Mouse (Mus musculus) hindbrain, embryonic 11.5 days (tissue): ENCODE results near the gene Gfy. TPM values are rescaled to one million over a fixed set of nuclear protein-coding genes. Genes with fewer than 3 reads are reported as not detected.

Experiments used
- ATAC-seq: fragments of 200-750 bp; cut with Nextera tagmentation; 2 replicates; pipeline ENCODE4 v1.8.0; 2017; ENCODE audit warnings: mild to moderate bottlenecking, moderate TSS enrichment, moderate library complexity; ENCODE audit not compliant: low FRiP score
- DNase-seq: peaks from one replicate; pipeline ENCODE4 v3.0.0-alpha.2; 2015; ENCODE audit warnings: low spot score
- H3K27ac ChIP-seq: fragments of 300-500 bp; sonication (generic); 2 replicates; pipeline ENCODE4 v1.5.1; 2014; ENCODE audit warnings: mild to moderate bottlenecking, low read depth, low read length
- H3K27me3 ChIP-seq: fragments of 300-500 bp; sonication (generic); 2 replicates; pipeline ENCODE4 v1.6.1; 2014; ENCODE audit warnings: mild to moderate bottlenecking, low read length, moderate library complexity, mixed read lengths; ENCODE audit not compliant: control insufficient read depth, insufficient read depth
- H3K36me3 ChIP-seq: fragments of 300-500 bp; sonication (generic); 2 replicates; pipeline ENCODE4 v1.6.1; 2014; ENCODE audit warnings: mild to moderate bottlenecking, low read length, moderate library complexity, mixed read lengths; ENCODE audit not compliant: control insufficient read depth, insufficient read depth
- H3K4me1 ChIP-seq: fragments of 300-500 bp; sonication (generic); replicated peaks from 2 replicates; pipeline ENCODE4 v1.6.1; 2014; ENCODE audit warnings: low read length, mixed read lengths; ENCODE audit not compliant: control insufficient read depth, insufficient read depth
- H3K4me2 ChIP-seq: fragments of 300-500 bp; sonication (generic); replicated peaks from 2 replicates; pipeline ENCODE4 v1.6.1; 2014; ENCODE audit warnings: mild to moderate bottlenecking, low read depth, low read length
- H3K4me3 ChIP-seq: fragments of 300-500 bp; sonication (generic); 2 replicates; pipeline ENCODE4 v1.5.1; 2014; ENCODE audit warnings: low read depth, low read length
- H3K9ac ChIP-seq: fragments of 300-500 bp; sonication (generic); 2 replicates; pipeline ENCODE4 v1.6.1; 2014; ENCODE audit warnings: low read depth, low read length
- H3K9me3 ChIP-seq: fragments of 300-500 bp; sonication (generic); 2 replicates; pipeline ENCODE4 v1.6.1; 2016; ENCODE audit warnings: low read length; ENCODE audit not compliant: control insufficient read depth
- WGBS: fragments of 180-500 bp; shearing (Covaris S2); extraction: QIAGEN DNeasy Blood & Tissue Kit; methylation state at CpG from one replicate; pipeline ENCODE4 v1.1.7; 2014; 5-methylcytosine and 5-hydroxymethylcytosine counted together
- polyA plus RNA-seq: library from polyadenylated mRNA; unstranded; fragments of >200 nt; fragmentation: Nextera tagmentation; extraction: Ambion mirVana; gene quantifications from 2 replicates; pipeline ENCODE4 v1.2.1, GENCODE M21; 2014

The Gfy gene
- polyA plus RNA-seq, 1 experiment from 2014 or later: not detected

GRCm38 (mm10) chr7:45126844-45127699 is 52.3 kb downstream of the Gfy start:
- WGBS: 60% methylated on average over 21 of the region's 21 CpGs
- H3K9ac ChIP-seq: peak overlapping the region; percentile 100
- peak overlapping the region; percentile 84 for H3K27ac ChIP-seq
- H3K27me3 ChIP-seq: no peaks in the 10 kb centered on the region
- no peaks in the 10 kb centered on the region for H3K9me3 ChIP-seq
- peak; percentile 34 for DNase-seq
- peaks cover 27% of the 10 kb centered on the region for H3K36me3 ChIP-seq
- ATAC-seq: no peak
- H3K4me3 ChIP-seq: peak overlapping the region; percentile 99
- peaks cover 8% of the 10 kb centered on the region for H3K4me1 ChIP-seq
- peak overlapping the region; percentile 93 for H3K4me2 ChIP-seq

Other genes starting within 250 kb of the Gfy start
- gene Tsks, start 236.4 kb downstream of the Gfy start, polyA plus RNA-seq: 0.09 and 0.14 TPM in 2 replicates
- gene Cpt1c, start 204.7 kb downstream of the Gfy start, polyA plus RNA-seq: 23.4 and 23.5 TPM in 2 replicates
- 249 and 259 TPM in 2 replicates for gene Prmt1, start 193.0 kb downstream of the Gfy start, polyA plus RNA-seq
- gene Irf3, start 181.9 kb downstream of the Gfy start, polyA plus RNA-seq: 59.6 and 63.9 TPM in 2 replicates
- 54.2 and 56.8 TPM in 2 replicates for gene Bcl2l12, start 180.9 kb downstream of the Gfy start, polyA plus RNA-seq
- 44.0 and 49.6 TPM in 2 replicates for gene Scaf1, start 163.2 kb downstream of the Gfy start, polyA plus RNA-seq
- 21.2 and 21.6 TPM in 2 replicates for gene Rras, start 161.6 kb downstream of the Gfy start, polyA plus RNA-seq
- 13.0 and 16.0 TPM in 2 replicates for gene Prr12, start 126.7 kb downstream of the Gfy start, polyA plus RNA-seq
- 58.2 and 62.7 TPM in 2 replicates for gene Nosip, start 117.1 kb downstream of the Gfy start, polyA plus RNA-seq
- gene Prrg2, start 116.9 kb downstream of the Gfy start, polyA plus RNA-seq: 15.7 and 17.1 TPM in 2 replicates
- gene Rcn3, start 87.3 kb downstream of the Gfy start, polyA plus RNA-seq: 134 and 149 TPM in 2 replicates
- gene Fcgrt, start 75.7 kb downstream of the Gfy start, polyA plus RNA-seq: 12.9 and 13.2 TPM in 2 replicates
- 1,346 and 1,389 TPM in 2 replicates for gene Rps11, start 55.1 kb downstream of the Gfy start, polyA plus RNA-seq
- gene Rpl13a, start 50.8 kb downstream of the Gfy start, polyA plus RNA-seq: 1,145 and 1,168 TPM in 2 replicates
- 0.47 TPM in 1 of 2 replicates, not detected in the other for gene Gm45713, start 43.3 kb downstream of the Gfy start, polyA plus RNA-seq
- 1.5 and 1.6 TPM in 2 replicates for gene Flt3l, start 43.1 kb downstream of the Gfy start, polyA plus RNA-seq
- gene Pih1d1, start 25.3 kb downstream of the Gfy start, polyA plus RNA-seq: 105 TPM in 2 replicates
- 20.8 and 28.6 TPM in 2 replicates for gene Aldh16a1, start 25.0 kb downstream of the Gfy start, polyA plus RNA-seq
- gene Slc17a7, start 15.6 kb downstream of the Gfy start, polyA plus RNA-seq: 0.51 and 1.1 TPM in 2 replicates
- not detected in 2 replicates for gene Pth2, start 1.4 kb upstream of the Gfy start, polyA plus RNA-seq
- gene Ccdc155, start 25.3 kb upstream of the Gfy start, polyA plus RNA-seq: 0.31 and 0.40 TPM in 2 replicates
- gene Dkkl1, start 32.6 kb upstream of the Gfy start, polyA plus RNA-seq: 1.6 and 1.7 TPM in 2 replicates
- 229 and 242 TPM in 2 replicates for gene Tead2, start 36.2 kb upstream of the Gfy start, polyA plus RNA-seq
- gene Cd37, start 59.5 kb upstream of the Gfy start, polyA plus RNA-seq: 1.1 and 2.5 TPM in 2 replicates
- gene Slc6a16, start 61.5 kb upstream of the Gfy start, polyA plus RNA-seq: 0.14 and 0.32 TPM in 2 replicates
- gene Slc6a21, start 97.9 kb upstream of the Gfy start, polyA plus RNA-seq: not detected in 2 replicates
- gene Trpm4, start 154.2 kb upstream of the Gfy start, polyA plus RNA-seq: 5.2 and 6.9 TPM in 2 replicates
- 0.68 and 0.77 TPM in 2 replicates for gene Hrc, start 155.7 kb upstream of the Gfy start, polyA plus RNA-seq
- 8.2 and 9.5 TPM in 2 replicates for gene Ppfia3, start 187.4 kb upstream of the Gfy start, polyA plus RNA-seq
- 0.92 and 1.7 TPM in 2 replicates for gene Lin7b, start 191.0 kb upstream of the Gfy start, polyA plus RNA-seq
- 76.5 and 114 TPM in 2 replicates for gene Snrnp70, start 216.2 kb upstream of the Gfy start, polyA plus RNA-seq
- 0.11 TPM in 1 of 2 replicates, not detected in the other for gene Kcna7, start 226.1 kb upstream of the Gfy start, polyA plus RNA-seq
- gene Ntf5, start 234.1 kb upstream of the Gfy start, polyA plus RNA-seq: 0.99 and 1.2 TPM in 2 replicates
- 0.47 TPM in 1 of 2 replicates, not detected in the other for gene Lhb, start 241.3 kb upstream of the Gfy start, polyA plus RNA-seq